Comparison of ENCODE assay signal across 16 mouse cellular contexts in the genomic region with DNA sequence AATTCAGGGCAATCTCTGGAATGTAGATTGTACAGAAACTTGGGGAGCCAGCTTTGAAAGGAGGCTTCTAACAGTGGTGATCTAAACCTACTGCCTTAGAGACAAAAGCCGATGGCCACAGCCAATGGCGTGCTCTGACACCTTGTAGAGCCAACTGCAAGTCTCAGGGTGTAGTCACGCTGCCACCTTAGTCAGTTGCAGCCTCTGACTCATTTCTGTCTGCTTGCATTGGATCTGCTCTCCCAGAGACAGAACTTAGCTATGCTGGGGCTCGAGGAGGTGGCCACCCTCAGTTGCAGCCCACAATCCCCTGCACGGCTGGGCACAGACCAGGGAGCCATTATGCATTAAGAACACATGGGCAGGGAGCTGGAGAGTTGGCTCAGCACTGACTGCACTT.
"Had no signal": no experiment of that assay in that cellular context is flagged by ENCODE, and none has a peak within 500 bp of the region (broad histone marks: within the 10 kb centered on the region; RNA-seq: fewer than 3 reads in every experiment).

No protein-coding gene starts in this region.

- ATAC-seq: hindbrain, postnatal 0 days; intestine, embryonic 16.5 days had no signal

- DNase-seq: gastrocnemius, postnatal 14 days; gastrocnemius, postnatal 36 days; heart, adult 11 months; heart, adult 2 months; heart, postnatal 14 days; heart, postnatal 36 days; kidney, adult 11 months; kidney, adult 2 months; kidney, adult 9 months; kidney, postnatal 14 days; kidney, postnatal 36 days; layer of hippocampus, adult 9-11 months; liver; liver, embryonic 13.5 days had no signal
